Mouse (Mus musculus) hindbrain, embryonic 12.5 days (tissue): Measurements from ENCODE around the gene Vwa3b. TPM values are rescaled to one million over a fixed set of nuclear protein-coding genes. Genes with fewer than 3 reads are reported as not detected.
A peak's percentile ranks its signal among the peaks of the same experiment; 100 is the strongest.

Source experiments
- ATAC-seq: fragments of 200-750 bp; cut with Nextera tagmentation; 2 replicates; pipeline ENCODE4 v1.8.0; 2017; ENCODE audit warnings: moderate TSS enrichment; ENCODE audit not compliant: low FRiP score
- H3K27ac ChIP-seq: fragments of 300-500 bp; sonication (generic); 2 replicates; pipeline ENCODE4 v1.5.1; 2016; ENCODE audit warnings: mild to moderate bottlenecking
- H3K27me3 ChIP-seq: fragments of 300-500 bp; sonication (generic); 2 replicates; pipeline ENCODE4 v1.6.1; 2016; ENCODE audit warnings: mild to moderate bottlenecking
- H3K36me3 ChIP-seq: fragments of 300-500 bp; sonication (generic); 2 replicates; pipeline ENCODE4 v1.6.1; 2016; ENCODE audit warnings: mild to moderate bottlenecking
- H3K4me1 ChIP-seq: fragments of 300-500 bp; sonication (generic); 2 replicates; pipeline ENCODE4 v1.6.1; 2016
- H3K4me2 ChIP-seq: fragments of 300-500 bp; sonication (generic); replicated peaks from 2 replicates; pipeline ENCODE4 v1.6.1; 2016; ENCODE audit warnings: mild to moderate bottlenecking
- H3K4me3 ChIP-seq: fragments of 300-500 bp; sonication (generic); 2 replicates; pipeline ENCODE4 v1.5.1; 2016; ENCODE audit warnings: mild to moderate bottlenecking
- H3K9ac ChIP-seq: fragments of 300-500 bp; sonication (generic); 2 replicates; pipeline ENCODE4 v1.6.1; 2016; ENCODE audit warnings: mild to moderate bottlenecking, moderate library complexity
- H3K9me3 ChIP-seq: fragments of 300-500 bp; sonication (generic); replicated peaks from 2 replicates; pipeline ENCODE4 v1.6.1; 2016; ENCODE audit warnings: mild to moderate bottlenecking
- WGBS: fragments of 180-500 bp; shearing (Covaris S2); methylation state at CpG from one replicate; pipeline ENCODE4 v1.1.7; 2016; 5-methylcytosine and 5-hydroxymethylcytosine counted together
- polyA plus RNA-seq: library from polyadenylated mRNA; unstranded; fragments of >200 nt; fragmentation: Nextera tagmentation; extraction: Ambion mirVana; gene quantifications from 2 replicates; pipeline ENCODE4 v1.2.1, GENCODE M21; 2016

The Vwa3b gene
- polyA plus RNA-seq, 1 experiment from 2014 or later: 0.96 TPM

- no peaks in the 10 kb centered on the region for H3K4me1 ChIP-seq
- H3K4me2 ChIP-seq: no peak overlapping the region
- no peak for ATAC-seq
- no peak overlapping the region for H3K27ac ChIP-seq
- no peak overlapping the region for H3K9ac ChIP-seq
- H3K4me3 ChIP-seq: no peak overlapping the region
- WGBS: 63% methylated on average over 6 of the region's 6 CpGs
- H3K9me3 ChIP-seq: peaks cover 4% of the 10 kb centered on the region; the same call in 1 of the 2 replicates
- no peaks in the 10 kb centered on the region for H3K27me3 ChIP-seq
- no peaks in the 10 kb centered on the region for H3K36me3 ChIP-seq
These were observed 139.7 kb downstream of the Vwa3b start for GRCm38 (mm10) chr1:37166066-37166465.

GRCm38 (mm10) chr1:37167918-37168317, 141.5 kb downstream of the Vwa3b start:
- no peak for ATAC-seq
- WGBS: 76% methylated on average over 7 of the region's 7 CpGs
- no peak overlapping the region for H3K9ac ChIP-seq
- peaks cover 3% of the 10 kb centered on the region; the same call in 1 of the 2 replicates for H3K9me3 ChIP-seq
- H3K4me2 ChIP-seq: no peak overlapping the region
- H3K4me3 ChIP-seq: no peak overlapping the region
- H3K27ac ChIP-seq: no peak overlapping the region
- H3K36me3 ChIP-seq: no peaks in the 10 kb centered on the region
- H3K27me3 ChIP-seq: no peaks in the 10 kb centered on the region
- no peaks in the 10 kb centered on the region for H3K4me1 ChIP-seq

- no peak for ATAC-seq
- Histone ChIP-seq H3K9ac (no peak overlapping the region), H3K27me3 (no peaks in the 10 kb centered on the region), H3K4me2 (no peak overlapping the region), H3K36me3 (no peaks in the 10 kb centered on the region), H3K4me3 (no peak overlapping the region), H3K27ac (no peak overlapping the region), H3K9me3 (no peaks in the 10 kb centered on the region), H3K4me1 (no peaks in the 10 kb centered on the region)
- WGBS: 88% methylated on average over 2 of the region's 2 CpGs
These were observed 151.5 kb downstream of the Vwa3b start for GRCm38 (mm10) chr1:37177874-37178273.

GRCm38 (mm10) chr1:37179852-37180251, 153.5 kb downstream of the Vwa3b start:
- Histone ChIP-seq H3K27ac (no peak overlapping the region), H3K27me3 (no peaks in the 10 kb centered on the region), H3K9me3 (no peaks in the 10 kb centered on the region), H3K4me3 (no peak overlapping the region), H3K36me3 (no peaks in the 10 kb centered on the region), H3K9ac (no peak overlapping the region), H3K4me2 (no peak overlapping the region), H3K4me1 (no peaks in the 10 kb centered on the region)
- 75% methylated on average over 5 of the region's 5 CpGs for WGBS
- no peak for ATAC-seq

GRCm38 (mm10) chr1:37187050-37187449, 160.7 kb downstream of the Vwa3b start:
- no peaks in the 10 kb centered on the region for H3K4me1 ChIP-seq
- no peak overlapping the region for H3K27ac ChIP-seq
- no peak overlapping the region for H3K4me2 ChIP-seq
- H3K9me3 ChIP-seq: 0 out of 2 replicates have a peak, but pooled peaks cover 2% of the 10 kb centered on the region
- H3K36me3 ChIP-seq: no peaks in the 10 kb centered on the region
- ATAC-seq: no peak
- no peak overlapping the region for H3K4me3 ChIP-seq
- H3K27me3 ChIP-seq: no peaks in the 10 kb centered on the region
- H3K9ac ChIP-seq: no peak overlapping the region
- 70% methylated on average over 6 of the region's 6 CpGs for WGBS

- WGBS: 68% methylated on average over 4 of the region's 4 CpGs
- H3K36me3 ChIP-seq: no peaks in the 10 kb centered on the region
- ATAC-seq: no peak
These were observed 168.2 kb downstream of the Vwa3b start for GRCm38 (mm10) chr1:37194607-37195006.

GRCm38 (mm10) chr1:37201406-37201805, 175.0 kb downstream of the Vwa3b start:
- Histone ChIP-seq H3K27ac (no peak overlapping the region), H3K27me3 (no peaks in the 10 kb centered on the region), H3K4me3 (no peak overlapping the region), H3K9ac (no peak overlapping the region), H3K36me3 (no peaks in the 10 kb centered on the region), H3K4me1 (no peaks in the 10 kb centered on the region), H3K9me3 (no peaks in the 10 kb centered on the region), H3K4me2 (no peak overlapping the region)
- WGBS: 87% methylated on average over 4 of the region's 4 CpGs
- ATAC-seq: no peak

More at GRCm38 (mm10) chr1:37194607-37195006, 168.2 kb downstream of the Vwa3b start:
- Histone ChIP-seq H3K9ac (no peak overlapping the region), H3K4me2 (no peak overlapping the region), H3K4me1 (no peaks in the 10 kb centered on the region), H3K9me3 (0 out of 2 replicates have a peak, but pooled peaks cover 2% of the 10 kb centered on the region), H3K27me3 (no peaks in the 10 kb centered on the region), H3K27ac (no peak overlapping the region), H3K4me3 (no peak overlapping the region)

GRCm38 (mm10) chr1:37207743-37208142, 181.3 kb downstream of the Vwa3b start:
- H3K36me3 ChIP-seq: no peaks in the 10 kb centered on the region
- no peak overlapping the region for H3K9ac ChIP-seq
- no peak overlapping the region for H3K27ac ChIP-seq
- no peaks in the 10 kb centered on the region for H3K9me3 ChIP-seq
- no peak for ATAC-seq
- no peaks in the 10 kb centered on the region for H3K27me3 ChIP-seq
- no peak overlapping the region for H3K4me2 ChIP-seq
- H3K4me3 ChIP-seq: no peak overlapping the region
- no peaks in the 10 kb centered on the region for H3K4me1 ChIP-seq
- 81% methylated on average over 8 of the region's 8 CpGs for WGBS

- Histone ChIP-seq H3K4me3 (no peak overlapping the region), H3K9ac (no peak overlapping the region), H3K9me3 (no peaks in the 10 kb centered on the region), H3K4me1 (no peaks in the 10 kb centered on the region), H3K27ac (no peak overlapping the region), H3K27me3 (no peaks in the 10 kb centered on the region; the same call in 1 of the 2 replicates), H3K36me3 (no peaks in the 10 kb centered on the region), H3K4me2 (no peak overlapping the region)
- 93% methylated on average over 9 of the region's 9 CpGs for WGBS
- ATAC-seq: no peak
These were observed 186.0 kb downstream of the Vwa3b start for GRCm38 (mm10) chr1:37212375-37212774.

- H3K9me3 ChIP-seq: no peaks in the 10 kb centered on the region
- no peak within 1 kb of the TSS for H3K9ac ChIP-seq
- no peaks in the 10 kb centered on the region for H3K36me3 ChIP-seq
- 0 out of 2 replicates have a peak, but pooled peaks cover 6% of the 10 kb centered on the region for H3K4me1 ChIP-seq
- no peak for ATAC-seq
- no peak within 1 kb of the TSS for H3K27ac ChIP-seq
- 65% methylated on average over 1 of the region's 1 CpGs for WGBS
- H3K4me3 ChIP-seq: no peak within 1 kb of the TSS
- H3K4me2 ChIP-seq: no peak within 1 kb of the TSS
- H3K27me3 ChIP-seq: peaks cover 10% of the 10 kb centered on the region
These were observed 187.7 kb downstream of the Vwa3b start, which contains the start of gene Cnga3 for GRCm38 (mm10) chr1:37214144-37214543. Gene Cnga3 (plus strand): TSS chr1:37214434.

GRCm38 (mm10) chr1:37218386-37218785, 192.0 kb downstream of the Vwa3b start:
- 0 out of 2 replicates have a peak overlapping the region, but pooled peaks have one; percentile 6 for H3K4me2 ChIP-seq
- ATAC-seq: no peak
- WGBS: 8% methylated on average over 14 of the region's 14 CpGs
- no peaks in the 10 kb centered on the region for H3K36me3 ChIP-seq
- H3K27me3 ChIP-seq: peaks cover 10% of the 10 kb centered on the region
- H3K27ac ChIP-seq: no peak overlapping the region
- peaks cover 19% of the 10 kb centered on the region for H3K4me1 ChIP-seq
- H3K9me3 ChIP-seq: no peaks in the 10 kb centered on the region
- H3K4me3 ChIP-seq: no peak overlapping the region
- no peak overlapping the region for H3K9ac ChIP-seq

- Histone ChIP-seq H3K27ac (no peak overlapping the region), H3K36me3 (no peaks in the 10 kb centered on the region), H3K4me2 (no peak overlapping the region), H3K4me1 (peaks cover 19% of the 10 kb centered on the region), H3K9ac (no peak overlapping the region), H3K27me3 (peaks cover 10% of the 10 kb centered on the region), H3K9me3 (no peaks in the 10 kb centered on the region), H3K4me3 (no peak overlapping the region)
- no peak for ATAC-seq
- WGBS: 86% methylated on average over 5 of the region's 5 CpGs
These were observed 193.2 kb downstream of the Vwa3b start for GRCm38 (mm10) chr1:37219593-37219992.

- 38% methylated on average over 6 of the region's 6 CpGs for WGBS
- no peak overlapping the region for H3K4me2 ChIP-seq
These were observed 193.9 kb downstream of the Vwa3b start for GRCm38 (mm10) chr1:37220134-37220907.

More at GRCm38 (mm10) chr1:37220134-37220907, 193.9 kb downstream of the Vwa3b start:
- ATAC-seq: peak; percentile 91
- H3K27ac ChIP-seq: no peak overlapping the region
- no peaks in the 10 kb centered on the region for H3K36me3 ChIP-seq
- H3K4me3 ChIP-seq: no peak overlapping the region
- H3K9me3 ChIP-seq: no peaks in the 10 kb centered on the region
- H3K27me3 ChIP-seq: peaks cover 10% of the 10 kb centered on the region
- H3K9ac ChIP-seq: no peak overlapping the region
- H3K4me1 ChIP-seq: peaks cover 19% of the 10 kb centered on the region
